Mouse (Mus musculus) liver, postnatal 0 days (tissue): ENCODE results near the gene Cyp4f15. TPM values are rescaled to one million over a fixed set of nuclear protein-coding genes. Genes with fewer than 3 reads are reported as not detected.
"Not testable (repeated sequence)": the region's sequence is repeated elsewhere in the genome, so short reads cannot be mapped to it uniquely, and the experiment has no call there.

Experiments
- ATAC-seq: fragments of 200-750 bp; cut with Nextera tagmentation; 2 replicates; pipeline ENCODE4 v1.8.0; 2017; ENCODE audit warnings: mild to moderate bottlenecking, moderate library complexity
- DNase-seq: peaks from one replicate; pipeline ENCODE4 v3.0.0-alpha.2; 2016
- H3K27ac ChIP-seq: fragments of 300-500 bp; sonication (generic); 2 replicates; pipeline ENCODE4 v1.5.1; 2014; ENCODE audit warnings: antibody characterized with exemption, moderate library complexity, mild to moderate bottlenecking, low read depth
- H3K27me3 ChIP-seq: fragments of 300-500 bp; sonication (generic); 2 replicates; pipeline ENCODE4 v1.6.1; 2014; ENCODE audit warnings: low read length, control low read depth, mixed read lengths; ENCODE audit not compliant: insufficient read depth
- H3K36me3 ChIP-seq: fragments of 300-500 bp; sonication (generic); replicated peaks from 2 replicates; pipeline ENCODE4 v1.6.1; 2014; ENCODE audit warnings: mild to moderate bottlenecking, control low read depth, low read length, moderate library complexity, mixed read lengths; ENCODE audit not compliant: insufficient read depth
- H3K4me1 ChIP-seq: fragments of 300-500 bp; sonication (generic); 2 replicates; pipeline ENCODE4 v1.6.1; 2014; ENCODE audit warnings: antibody characterized with exemption, mild to moderate bottlenecking, control low read depth; ENCODE audit not compliant: insufficient read depth
- H3K4me2 ChIP-seq: fragments of 300-500 bp; sonication (generic); 2 replicates; pipeline ENCODE4 v1.6.1; 2014; ENCODE audit warnings: low read depth, mild to moderate bottlenecking, low read length, moderate library complexity, mixed read lengths
- H3K4me3 ChIP-seq: fragments of 300-500 bp; sonication (generic); 2 replicates; pipeline ENCODE4 v1.5.1; 2014; ENCODE audit warnings: low read depth, low read length
- H3K9ac ChIP-seq: fragments of 300-500 bp; sonication (generic); replicated peaks from 2 replicates; pipeline ENCODE4 v1.6.1; 2014; ENCODE audit warnings: mild to moderate bottlenecking, moderate library complexity
- H3K9me3 ChIP-seq: fragments of 300-500 bp; sonication (generic); 2 replicates; pipeline ENCODE4 v1.6.1; 2016; ENCODE audit warnings: mild to moderate bottlenecking, control low read depth, low read length, mixed read lengths
- CTCF ChIP-seq: sonication (generic); IDR thresholded peaks from 2 replicates; pipeline ENCODE4 v1.5.1; 2016; ENCODE audit warnings: antibody characterized with exemption, low read depth
- EP300 ChIP-seq: IDR thresholded peaks from 2 replicates; pipeline ENCODE4 v1.6.1; 2016; ENCODE audit warnings: antibody characterized with exemption, low read depth, mild to moderate bottlenecking
- WGBS: fragments of 180-500 bp; shearing (Covaris S2); extraction: QIAGEN DNeasy Blood & Tissue Kit; methylation state at CpG from one replicate; pipeline ENCODE4 v1.1.7; 2014; ENCODE audit not compliant: insufficient replicate concordance; 5-methylcytosine and 5-hydroxymethylcytosine counted together
- polyA plus RNA-seq: library from polyadenylated mRNA; unstranded; fragments of >200 nt; fragmentation: Nextera tagmentation; extraction: Ambion mirVana; gene quantifications from 2 replicates; pipeline ENCODE4 v1.2.1, GENCODE M21; 2015

The Cyp4f15 gene
- polyA plus RNA-seq, 1 experiment from 2014 or later, result 33.5 TPM

DNA sequence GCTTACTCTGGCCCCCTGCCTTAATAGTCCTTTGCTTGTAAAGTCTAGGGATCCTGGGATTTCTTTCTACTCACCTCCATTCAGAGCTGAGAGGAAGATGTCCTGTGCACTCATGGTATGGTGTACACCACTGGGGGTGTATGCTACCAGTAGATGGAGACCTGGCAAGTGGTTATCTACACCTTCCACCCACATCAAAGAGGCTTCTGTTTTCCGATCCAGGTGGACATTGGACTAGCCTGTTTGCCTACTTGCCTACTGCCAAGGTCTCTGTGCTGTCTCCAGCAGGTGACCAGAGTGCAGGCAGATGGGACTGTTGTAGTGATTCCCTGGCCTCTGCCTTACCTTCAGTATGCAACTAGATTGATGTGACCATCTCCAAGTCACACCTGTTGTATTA, 5.5 kb downstream of the Cyp4f15 start:
- DNase-seq (peak; percentile 38), ATAC-seq (peak; percentile 84)
- peak overlapping the region; percentile 55 for H3K27ac ChIP-seq
- peaks cover 4% of the 10 kb centered on the region; the same call in 1 of the 2 replicates for H3K4me1 ChIP-seq
- TF ChIP-seq EP300, result no peak; the same call in 1 of the 2 replicates
- peak; percentile 30 for TF ChIP-seq CTCF
- no peaks in the 10 kb centered on the region; the same call in 1 of the 2 replicates for H3K9me3 ChIP-seq
- no peak overlapping the region for H3K4me3 ChIP-seq
- H3K9ac ChIP-seq, result no peak overlapping the region
- peaks cover 8% of the 10 kb centered on the region; the same call in 1 of the 2 replicates for H3K36me3 ChIP-seq
- no peaks in the 10 kb centered on the region for H3K27me3 ChIP-seq
- H3K4me2 ChIP-seq, result no peak overlapping the region
- 66% methylated on average over 1 of the region's 1 CpGs for WGBS

DNA sequence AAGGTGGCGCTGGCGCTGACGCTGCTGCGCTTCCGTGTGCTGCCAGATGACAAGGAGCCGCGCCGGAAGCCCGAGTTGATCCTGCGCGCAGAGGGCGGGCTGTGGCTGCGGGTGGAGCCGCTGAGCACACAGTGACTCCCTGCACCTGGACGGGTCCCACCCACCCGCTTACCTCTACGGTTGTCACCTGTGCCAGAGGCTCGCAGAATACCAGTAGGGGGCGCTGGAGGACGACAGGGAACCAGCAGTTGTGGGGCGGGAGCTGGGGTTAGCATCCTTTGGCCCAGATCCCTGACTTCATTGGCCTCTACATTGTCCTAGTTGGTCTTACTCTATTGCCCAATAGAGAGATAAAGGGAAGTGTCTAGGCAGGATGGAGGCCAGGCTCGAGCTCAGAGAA, 17.4 kb downstream of the Cyp4f15 start:
- TF ChIP-seq CTCF (peak; percentile 42), EP300 (no peak)
- WGBS, result 45% methylated on average over 22 of the region's 22 CpGs
- Histone ChIP-seq H3K27me3 (no peaks in the 10 kb centered on the region), H3K27ac (no peak overlapping the region), H3K4me2 (no peak overlapping the region), H3K9ac (no peak overlapping the region), H3K36me3 (peaks cover 15% of the 10 kb centered on the region), H3K9me3 (peaks cover 11% of the 10 kb centered on the region), H3K4me3 (no peak overlapping the region), H3K4me1 (no peaks in the 10 kb centered on the region)
- DNase-seq, result peak; percentile 37
- no peak for ATAC-seq

DNA sequence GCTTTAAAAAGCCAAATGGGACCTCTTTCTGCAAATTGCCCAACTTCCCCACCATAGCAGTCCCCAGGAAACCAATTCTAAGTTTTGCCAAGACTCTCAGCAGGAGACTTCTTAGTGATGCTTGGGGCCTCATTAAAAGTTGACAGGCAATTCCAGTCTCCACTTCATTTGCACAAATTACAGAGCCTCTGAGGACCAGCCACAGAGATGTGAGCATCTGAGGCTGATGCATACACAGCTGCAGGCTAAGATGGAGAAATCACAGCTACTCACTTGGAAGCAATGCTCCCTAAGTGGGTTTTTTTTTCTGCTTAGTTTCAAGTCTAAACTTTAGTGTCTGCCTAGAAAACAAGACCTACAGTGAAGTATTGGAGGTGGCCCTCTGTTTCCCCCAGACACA, 25.1 kb downstream of the Cyp4f15 start:
- H3K4me1 ChIP-seq, H3K27ac ChIP-seq, DNase-seq, H3K27me3 ChIP-seq, H3K4me3 ChIP-seq, H3K9ac ChIP-seq, ATAC-seq, H3K9me3 ChIP-seq, H3K36me3 ChIP-seq, H3K4me2 ChIP-seq: not testable (repeated sequence)

DNA sequence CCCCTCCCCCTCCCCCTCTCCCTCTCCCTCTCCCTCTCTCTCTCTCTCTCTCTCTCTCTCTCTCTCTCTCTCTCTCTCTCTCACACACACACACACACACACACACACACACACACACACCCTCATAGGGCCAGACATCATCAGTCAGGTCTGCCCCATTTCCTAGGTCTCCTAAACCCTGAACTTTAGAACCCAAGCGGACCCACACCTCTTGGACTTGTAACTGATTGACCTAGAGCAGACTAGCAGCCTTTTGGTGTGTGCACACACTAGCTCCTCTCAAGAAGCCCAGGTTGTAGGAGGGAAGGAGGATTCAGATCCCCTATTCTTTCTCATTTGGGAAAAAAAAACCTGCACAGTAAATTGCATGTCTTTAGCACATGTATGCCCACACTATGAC, 36.7 kb downstream of the Cyp4f15 start:
- DNase-seq, H3K4me1 ChIP-seq, H3K4me2 ChIP-seq, H3K4me3 ChIP-seq, H3K36me3 ChIP-seq, ATAC-seq, H3K27me3 ChIP-seq, H3K27ac ChIP-seq, H3K9ac ChIP-seq, H3K9me3 ChIP-seq: not testable (repeated sequence)
- 62% methylated on average over 1 of the region's 1 CpGs for WGBS

DNA sequence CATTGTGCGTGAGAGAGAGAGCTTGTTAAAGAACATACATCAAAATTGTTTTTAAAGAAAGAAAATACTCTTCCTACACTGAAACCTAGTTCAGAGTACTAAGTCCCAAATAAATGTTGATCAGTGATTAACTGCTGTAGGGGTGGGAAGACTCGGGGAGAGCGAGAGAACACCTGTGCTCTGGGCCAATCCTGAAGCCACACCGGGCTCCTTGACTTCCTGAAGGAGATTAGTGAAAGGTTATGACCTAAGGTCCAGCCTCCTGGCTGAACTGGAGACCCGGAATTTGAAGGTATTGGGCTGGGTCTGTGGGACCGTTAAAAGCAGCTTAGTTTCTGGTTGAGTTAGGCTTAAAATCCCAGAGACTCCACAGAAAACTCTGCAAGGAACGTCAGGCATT, 37.3 kb downstream of the Cyp4f15 start:
- no peak for ATAC-seq
- Histone ChIP-seq H3K27me3 (no peaks in the 10 kb centered on the region), H3K27ac (no peak overlapping the region), H3K36me3 (no peaks in the 10 kb centered on the region), H3K9me3 (no peaks in the 10 kb centered on the region), H3K9ac (no peak overlapping the region), H3K4me1 (no peaks in the 10 kb centered on the region), H3K4me2 (no peak overlapping the region), H3K4me3 (no peak overlapping the region)
- no peak for TF ChIP-seq EP300
- no peak for TF ChIP-seq CTCF
- no peak for DNase-seq
- WGBS, result 70% methylated on average over 7 of the region's 7 CpGs

DNA sequence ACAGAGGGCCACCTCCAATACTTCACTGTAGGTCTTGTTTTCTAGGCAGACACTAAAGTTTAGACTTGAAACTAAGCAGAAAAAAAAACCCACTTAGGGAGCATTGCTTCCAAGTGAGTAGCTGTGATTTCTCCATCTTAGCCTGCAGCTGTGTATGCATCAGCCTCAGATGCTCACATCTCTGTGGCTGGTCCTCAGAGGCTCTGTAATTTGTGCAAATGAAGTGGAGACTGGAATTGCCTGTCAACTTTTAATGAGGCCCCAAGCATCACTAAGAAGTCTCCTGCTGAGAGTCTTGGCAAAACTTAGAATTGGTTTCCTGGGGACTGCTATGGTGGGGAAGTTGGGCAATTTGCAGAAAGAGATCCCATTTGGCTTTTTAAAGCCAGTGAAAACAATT, 40.9 kb downstream of the Cyp4f15 start:
- H3K9me3 ChIP-seq, ATAC-seq, H3K4me1 ChIP-seq, H3K27ac ChIP-seq, H3K4me3 ChIP-seq, H3K9ac ChIP-seq, H3K27me3 ChIP-seq, H3K4me2 ChIP-seq, DNase-seq, H3K36me3 ChIP-seq: not testable (repeated sequence)

DNA sequence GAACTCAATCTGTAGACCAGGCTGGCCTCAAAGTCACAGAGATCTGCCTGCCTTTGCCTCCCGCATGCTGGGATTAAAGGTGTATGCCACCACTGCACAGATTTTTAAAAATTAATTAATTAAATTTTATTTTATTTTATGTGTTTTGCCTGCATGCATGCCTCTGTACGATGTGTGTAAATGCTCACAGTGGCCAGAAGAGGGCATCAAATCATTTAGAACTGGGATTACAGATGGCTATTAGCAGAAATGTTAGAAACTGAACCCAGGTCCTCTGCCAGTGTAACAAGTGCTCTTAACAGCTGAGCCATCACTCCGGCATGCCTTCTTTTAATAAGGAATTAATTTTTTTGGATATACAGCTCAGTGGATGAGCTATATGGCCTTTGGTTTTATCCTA, 43.6 kb downstream of the Cyp4f15 start:
- ATAC-seq, result no peak
- Histone ChIP-seq H3K27ac (no peak overlapping the region), H3K4me2 (no peak overlapping the region), H3K4me1 (no peaks in the 10 kb centered on the region), H3K36me3 (no peaks in the 10 kb centered on the region), H3K9ac (no peak overlapping the region), H3K27me3 (no peaks in the 10 kb centered on the region), H3K4me3 (no peak overlapping the region), H3K9me3 (no peaks in the 10 kb centered on the region)
- no peak for DNase-seq
- WGBS, result 64% methylated on average over 3 of the region's 3 CpGs
- peak; percentile 51 for TF ChIP-seq CTCF
- TF ChIP-seq EP300, result no peak
